Mouse (Mus musculus) 416B (cell line): ENCODE measurements around the gene Nkain4.

Source experiments
- DNase-seq: peaks from one replicate; pipeline ENCODE4 v3.0.0; 2011; ENCODE audit warnings: low read depth

Gene Nkain4

DNA sequence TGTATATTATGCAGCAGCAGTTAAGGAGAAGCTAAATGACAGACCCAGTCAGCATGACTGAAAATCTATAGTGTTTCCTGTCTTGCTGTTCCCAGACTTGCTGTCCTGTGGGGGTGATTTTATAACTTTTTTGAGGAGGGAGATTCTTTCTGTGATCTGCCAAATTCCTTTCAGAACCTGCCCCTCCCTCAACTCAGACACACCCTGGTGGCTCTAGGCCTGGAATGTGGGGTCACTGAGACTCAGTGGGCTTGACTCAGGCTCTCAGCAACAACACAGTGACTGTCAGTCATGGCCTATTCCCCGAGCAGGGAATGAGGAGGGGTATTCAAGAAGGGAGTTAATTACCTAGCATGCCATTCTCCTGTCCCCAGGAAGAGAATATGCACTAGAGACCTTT, 4.6 kb downstream of the Nkain4 start:
- no peak for DNase-seq

DNA sequence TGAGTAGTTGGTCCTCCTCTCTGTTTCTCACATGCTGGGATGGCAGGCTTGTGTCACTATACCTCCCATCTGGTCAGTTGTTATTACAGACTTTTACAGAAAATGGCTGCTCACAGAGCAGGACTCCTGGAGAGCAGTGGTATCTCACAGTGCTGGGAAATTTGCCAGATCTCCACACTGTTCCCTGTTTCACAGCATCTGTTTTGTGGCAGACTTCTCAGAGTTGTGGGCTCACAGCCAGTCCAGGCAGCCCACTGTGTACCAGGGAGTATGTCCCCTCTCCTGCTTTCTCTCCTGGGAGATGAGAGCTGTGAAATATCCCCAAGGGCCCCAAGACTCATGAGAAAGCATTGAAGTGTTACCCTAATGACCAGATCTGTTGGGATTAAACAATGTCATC, 12.6 kb downstream of the Nkain4 start:
- DNase-seq = no peak

- DNase-seq = no peak
These were observed 14.3 kb downstream of the Nkain4 start for GRCm38 (mm10) chr2:180940187-180940586.

DNA sequence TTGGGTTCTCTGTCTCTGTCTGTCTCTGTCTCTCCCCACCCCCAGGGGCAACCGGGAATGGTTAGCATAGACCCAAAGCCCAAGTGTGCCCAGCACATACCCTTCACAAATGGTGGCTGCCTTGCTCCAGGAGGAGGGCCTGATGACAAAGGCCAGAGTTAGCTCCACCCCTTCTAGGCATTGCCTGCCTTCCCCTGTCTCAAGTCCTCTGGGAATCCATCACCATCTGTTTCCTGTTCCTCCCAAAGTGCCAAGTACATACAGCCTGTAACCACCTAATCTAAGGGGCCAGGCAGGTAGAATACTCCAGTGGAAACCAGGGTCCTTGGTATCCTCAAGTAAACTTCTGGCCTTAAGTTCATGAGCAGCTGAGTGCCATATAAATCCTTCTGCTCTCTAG, 22.1 kb downstream of the Nkain4 start:
- no peak for DNase-seq

DNA sequence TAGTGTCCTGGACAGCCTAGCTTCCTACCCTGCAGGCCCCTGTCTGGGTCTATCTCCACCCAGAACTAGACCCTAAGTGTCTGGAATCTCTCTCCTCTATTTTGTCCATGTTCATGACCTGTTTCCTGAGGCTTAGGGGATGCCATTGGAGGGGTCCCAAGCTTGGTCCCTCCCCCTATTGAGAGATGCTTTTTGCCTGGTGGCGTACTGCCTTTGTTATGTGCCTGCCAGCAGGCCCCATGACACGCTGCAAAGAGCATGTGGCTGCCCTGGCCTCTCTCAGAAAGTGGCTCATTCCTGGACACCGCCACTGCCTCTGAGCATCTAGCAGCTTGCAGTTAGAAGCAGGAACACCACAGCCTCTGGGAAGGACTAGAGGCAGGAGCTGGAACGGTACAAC, 25.8 kb downstream of the Nkain4 start, which contains the start of gene Birc7:
Gene Birc7 (plus strand): TSS at position 301 of the 400 bp plus-strand sequence.
- no peak for DNase-seq

GRCm38 (mm10) chr2:180925176-180925575, 29.3 kb downstream of the Nkain4 start:
- DNase-seq = peak; percentile 71

GRCm38 (mm10) chr2:180922739-180923138, 31.8 kb downstream of the Nkain4 start:
- DNase-seq = no peak

GRCm38 (mm10) chr2:180920810-180921400, 33.6 kb downstream of the Nkain4 start, which contains the start of gene Ythdf1:
Ythdf1 (minus strand) TSS chr2:180920949.
- peak; percentile 95 for DNase-seq

GRCm38 (mm10) chr2:180919913-180920809, 34.3 kb downstream of the Nkain4 start:
- DNase-seq = peak; percentile 40

DNA sequence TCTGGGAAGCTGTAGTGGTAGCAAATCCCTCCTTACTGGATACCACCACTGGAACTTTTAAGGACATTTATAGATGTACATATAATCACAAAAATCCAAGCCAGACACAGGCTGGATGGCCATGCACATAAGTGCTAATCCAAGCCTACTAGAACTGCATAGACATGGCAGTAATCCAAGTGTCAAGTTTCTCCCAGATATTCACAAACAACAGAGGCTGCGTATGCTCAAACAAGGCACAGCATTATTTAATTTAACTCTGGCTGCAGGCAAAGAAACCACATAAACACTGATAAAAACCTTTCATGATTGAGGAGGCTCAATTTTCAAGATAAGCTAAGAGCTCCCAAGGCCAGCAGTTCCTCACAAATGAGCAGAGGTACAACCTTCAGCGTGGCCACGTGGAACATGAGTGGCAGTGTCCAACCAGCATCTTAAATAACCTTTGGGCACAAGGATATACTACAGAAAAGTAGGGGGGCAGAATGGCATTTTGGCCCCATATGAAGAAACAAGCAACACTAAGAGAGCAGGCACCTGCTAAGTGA, 38.5 kb downstream of the Nkain4 start:
- DNase-seq = no peak

DNA sequence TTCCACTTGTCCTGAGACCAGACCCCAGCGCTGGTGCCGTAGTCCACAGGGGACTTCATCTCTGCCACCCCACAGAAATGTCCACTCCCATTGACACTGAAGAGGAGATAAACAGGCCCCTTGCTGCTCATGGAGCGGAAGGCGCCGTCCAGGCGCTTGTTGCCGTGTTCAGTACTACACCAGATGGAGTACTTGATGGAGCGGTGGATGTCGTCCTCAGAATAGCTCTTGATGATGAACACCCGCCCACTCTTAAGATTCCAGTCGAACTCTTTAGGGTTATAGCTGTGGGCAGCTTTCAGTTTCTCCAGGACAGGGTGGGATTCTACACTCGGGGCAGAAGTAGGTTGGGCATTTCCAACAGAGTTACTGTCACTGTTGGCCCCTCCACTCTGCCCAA, 43.6 kb downstream of the Nkain4 start:
- DNase-seq = no peak

GRCm38 (mm10) chr2:180905556-180906221, 48.8 kb downstream of the Nkain4 start:
- DNase-seq = no peak

DNA sequence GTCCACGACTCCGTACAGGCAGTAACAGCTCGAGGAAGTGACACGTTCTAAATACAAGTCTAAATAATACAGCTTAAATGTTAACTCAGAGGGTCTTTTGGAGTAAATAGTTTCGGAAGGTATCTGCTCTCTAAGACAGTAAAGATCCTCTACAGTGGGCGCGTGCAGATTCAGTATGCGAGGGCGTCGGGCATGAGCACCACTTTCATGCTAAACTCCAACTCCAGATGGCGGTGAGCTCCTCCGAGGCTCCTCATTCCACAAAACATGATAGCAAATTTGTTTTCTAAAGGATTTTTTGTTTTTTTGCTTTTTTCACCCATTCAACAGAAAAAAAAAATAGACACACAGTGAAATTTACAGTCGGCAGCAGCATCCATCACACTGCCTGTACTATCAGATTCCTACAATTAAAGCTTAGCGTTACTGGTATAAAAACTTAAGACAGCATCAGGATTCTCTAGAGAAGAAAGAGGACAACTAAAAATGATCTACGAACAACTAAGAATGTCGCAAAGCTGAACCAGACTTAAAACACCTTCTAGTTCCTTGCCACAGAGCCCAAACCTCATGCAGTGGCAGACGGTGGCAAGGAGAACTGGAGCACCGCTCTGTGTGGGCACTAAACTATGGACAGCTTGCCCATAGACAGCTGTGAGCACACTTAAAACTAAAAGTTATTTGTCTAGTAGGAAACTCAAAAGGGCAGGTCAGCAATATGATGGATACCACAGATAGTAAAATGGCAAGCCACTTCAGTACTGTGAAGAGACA, 49.9 kb downstream of the Nkain4 start:
- DNase-seq = no peak

- peak; percentile 82 for DNase-seq
These were observed 52.4 kb downstream of the Nkain4 start for GRCm38 (mm10) chr2:180902086-180902485.

DNA sequence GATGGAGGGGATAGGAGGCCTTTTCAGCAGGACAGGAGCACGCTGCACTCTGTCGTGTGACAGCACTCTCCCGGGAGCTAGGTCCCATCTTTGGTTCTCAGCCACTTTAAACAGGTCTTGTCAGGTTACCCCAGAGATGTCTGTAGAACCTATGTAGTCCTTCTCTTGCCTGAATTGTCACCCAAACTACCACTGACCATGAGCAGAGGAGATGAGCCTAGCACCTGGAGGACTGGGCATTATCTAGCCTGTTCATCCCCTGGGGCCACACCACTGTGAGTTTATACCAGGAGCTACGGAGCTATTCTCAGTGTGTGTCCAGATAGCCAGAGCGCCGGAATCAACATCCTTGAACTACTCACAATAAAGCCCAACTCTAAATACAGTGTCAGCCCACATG, 56.6 kb downstream of the Nkain4 start:
- no peak for DNase-seq

DNA sequence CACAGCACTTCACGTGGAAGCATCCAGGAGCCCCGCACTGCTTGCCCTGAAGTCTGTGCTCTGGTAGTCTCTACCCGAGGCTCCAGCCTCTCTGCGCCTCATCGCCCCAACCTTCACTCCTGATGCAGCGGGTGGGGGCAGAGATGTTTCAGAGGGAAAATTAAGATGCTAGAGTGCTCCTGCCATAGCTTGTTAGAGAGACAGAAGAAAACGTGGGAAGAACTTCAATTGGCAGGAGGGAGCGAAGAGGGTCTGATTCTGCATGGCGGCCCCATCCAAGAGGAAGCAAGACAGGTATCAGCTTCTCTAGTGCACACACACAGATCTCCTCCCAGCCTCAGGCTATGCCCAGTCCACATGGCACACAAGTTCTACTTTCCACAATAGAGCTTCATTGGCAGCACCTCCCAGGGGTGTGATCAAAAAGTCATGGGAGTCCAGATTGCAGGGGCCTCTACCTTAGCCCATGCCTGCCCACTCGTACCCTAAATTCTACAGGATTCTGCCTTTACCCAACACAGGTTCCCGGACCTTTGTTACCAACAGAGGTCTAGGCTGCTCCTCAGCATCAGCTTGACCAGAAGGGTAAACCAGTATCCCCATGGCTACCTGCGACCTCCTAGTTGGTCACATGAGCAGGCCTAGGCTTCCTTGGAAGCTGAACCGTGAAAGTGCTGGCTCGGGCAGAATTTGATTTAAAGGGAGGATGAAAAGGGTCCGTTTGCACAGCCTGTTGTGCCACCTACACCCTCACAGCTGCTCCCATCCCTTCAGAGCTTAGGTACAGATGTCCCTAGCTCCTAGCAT, 57.5 kb downstream of the Nkain4 start:
- no peak for DNase-seq

DNA sequence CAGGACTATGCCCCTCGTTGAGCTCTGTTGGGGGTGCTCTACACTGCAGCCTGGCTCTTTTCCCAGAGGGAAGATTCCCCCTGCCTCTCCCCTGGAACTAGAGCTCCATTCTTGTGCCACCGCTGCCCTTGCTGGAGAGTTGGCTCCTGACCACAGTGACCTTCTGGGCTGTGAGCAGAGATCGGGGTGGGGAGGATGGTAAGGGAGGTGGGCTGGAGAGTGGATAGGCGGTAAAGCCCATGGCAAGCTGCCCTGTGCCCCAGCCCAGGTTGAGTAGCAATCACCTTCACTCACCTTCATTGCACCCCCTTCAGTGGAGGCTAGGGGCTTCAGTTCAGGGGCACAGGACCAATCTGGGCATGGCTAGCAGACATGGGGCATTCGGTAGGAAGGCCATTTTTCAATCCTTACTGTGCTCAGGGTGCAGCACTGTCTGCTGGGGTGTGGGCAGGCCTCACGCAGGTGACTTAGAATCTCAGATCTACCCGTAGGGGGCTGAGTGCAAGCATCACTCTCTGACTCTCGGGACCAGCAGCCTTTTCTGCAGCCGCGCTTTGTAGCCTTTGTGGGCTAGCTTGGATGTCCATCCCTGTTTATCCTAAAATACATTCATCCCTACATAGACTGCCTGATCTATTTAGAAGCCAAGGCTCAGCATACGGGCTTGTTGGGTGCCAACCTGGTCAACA, 58.5 kb downstream of the Nkain4 start:
- no peak for DNase-seq

GRCm38 (mm10) chr2:180895321-180895720, 59.2 kb downstream of the Nkain4 start:
- DNase-seq = no peak

GRCm38 (mm10) chr2:180894734-180895133, 59.8 kb downstream of the Nkain4 start:
- peak; percentile 26 for DNase-seq

DNA sequence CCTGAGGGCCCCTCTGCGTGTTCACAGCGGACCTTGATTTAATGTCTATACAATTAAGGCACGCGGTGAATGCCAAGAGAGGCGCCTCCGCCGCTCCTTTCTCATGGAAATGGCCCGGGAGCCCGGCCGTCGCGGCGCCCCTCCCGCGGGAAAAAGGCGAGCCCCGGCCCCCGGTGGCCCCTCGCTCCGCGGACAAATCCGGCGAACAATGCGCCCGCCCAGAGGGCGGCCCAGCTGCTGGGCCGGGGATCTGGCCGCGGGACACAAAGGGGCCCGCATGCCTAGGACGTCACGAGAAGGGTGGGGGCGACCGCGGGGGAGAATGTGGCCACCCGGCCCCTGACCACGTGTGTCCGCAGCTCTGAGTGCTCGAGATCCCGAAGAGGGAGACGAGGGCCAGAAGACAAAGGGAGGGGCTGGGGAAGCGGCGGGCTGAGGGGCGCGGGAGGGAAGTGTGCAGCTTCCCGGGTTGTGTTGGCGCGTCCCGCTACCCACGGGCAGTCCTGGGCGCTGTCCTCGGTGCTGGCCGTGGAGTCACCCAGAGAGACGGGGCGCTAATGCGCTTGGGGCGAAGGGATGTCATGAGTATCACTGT, 60.4 kb downstream of the Nkain4 start:
- no peak for DNase-seq
